Mouse (Mus musculus) ES-E14 (cell line): ENCODE results near the gene Stc2.

ENCODE experiments used
- HCFC1 ChIP-seq: IDR thresholded peaks from 2 replicates; pipeline ENCODE4 v1.6.1; 2012; ENCODE audit warnings: low read length, inconsistent platforms, borderline replicate concordance; ENCODE audit not compliant: insufficient read depth
- MAFK ChIP-seq: IDR thresholded peaks from 2 replicates; pipeline ENCODE4 v1.6.1; 2014; ENCODE audit warnings: mild to moderate bottlenecking, low read depth, low read length, inconsistent platforms; ENCODE audit not compliant: insufficient read depth

- no peak for TF ChIP-seq MAFK
- TF ChIP-seq HCFC1: no peak
Measured at GRCm38 (mm10) chr11:31368965-31369647, 768 bp downstream of the Stc2 start.
